Mouse (Mus musculus): ENCODE data around the gene Rusc1. TPM values are rescaled to one million over a fixed set of nuclear protein-coding genes. Genes with fewer than 3 reads are reported as not detected.

Rusc1 gene
- polyA plus RNA-seq, 1 experiment from 2014 or later, result 111 TPM

DNA sequence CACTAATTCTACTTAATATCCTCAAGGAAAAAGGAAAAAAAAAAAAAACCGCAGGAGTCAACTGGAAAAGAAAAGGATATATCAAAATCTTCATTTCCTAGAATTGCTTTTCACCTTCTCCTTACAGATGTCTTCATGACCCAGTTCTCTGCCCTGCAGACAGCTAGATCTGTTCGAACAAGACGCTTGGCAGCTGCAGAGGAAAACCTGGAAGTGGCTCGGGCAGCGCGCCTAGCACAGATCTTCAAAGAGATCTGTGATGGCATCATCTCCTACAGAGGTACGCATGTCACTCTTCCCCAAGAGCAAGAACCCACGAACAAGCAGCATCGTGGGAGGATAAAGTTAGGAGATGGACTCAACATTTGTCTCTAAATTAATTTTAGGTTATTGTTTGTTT is 34.8 kb downstream of the Rusc1 start:
- peaks cover 53% of the 10 kb centered on the region for H3K36me3 ChIP-seq (replicated peaks)
- H3K4me2 ChIP-seq, result no peak overlapping the region
- no peak overlapping the region for H3K27ac ChIP-seq
- no peak for ATAC-seq (replicated peaks)
- H3K27me3 ChIP-seq (replicated peaks), result no peaks in the 10 kb centered on the region
- no peaks in the 10 kb centered on the region for H3K9me3 ChIP-seq
- H3K9ac ChIP-seq, result no peak overlapping the region
- H3K4me3 ChIP-seq, result no peak overlapping the region
- no peaks in the 10 kb centered on the region for H3K4me1 ChIP-seq
- 96% methylated on average over 9 of the region's 9 CpGs for WGBS

- peaks cover 26% of the 10 kb centered on the region for H3K36me3 ChIP-seq (replicated peaks)
- ATAC-seq (replicated peaks), result no peak
- no peaks in the 10 kb centered on the region for H3K27me3 ChIP-seq (replicated peaks)
- H3K9me3 ChIP-seq, result no peaks in the 10 kb centered on the region
- no peak overlapping the region for H3K4me3 ChIP-seq
- no peaks in the 10 kb centered on the region for H3K4me1 ChIP-seq
- no peak overlapping the region for H3K27ac ChIP-seq
- 86% methylated on average over 4 of the region's 4 CpGs for WGBS
- H3K9ac ChIP-seq, result no peak overlapping the region
- H3K4me2 ChIP-seq, result no peak overlapping the region
These were observed 49.8 kb downstream of the Rusc1 start for GRCm38 (mm10) chr3:89043359-89043758.

Other genes starting within 250 kb of the Rusc1 start
- gene Msto1, start 179.3 kb downstream of the Rusc1 start, polyA plus RNA-seq (2015; fragmentation: Nextera tagmentation; extraction: Ambion mirVana), result 49.5 and 52.2 TPM in 2 replicates
- gene Ash1l, start 142.7 kb downstream of the Rusc1 start, polyA plus RNA-seq (2015; fragmentation: Nextera tagmentation; extraction: Ambion mirVana), result 21.1 and 22.0 TPM in 2 replicates
- gene Dap3, start 142.1 kb downstream of the Rusc1 start, polyA plus RNA-seq (2015; fragmentation: Nextera tagmentation; extraction: Ambion mirVana), result 123 and 126 TPM in 2 replicates
- 0.11 TPM in 1 of 2 replicates, not detected in the other for gene Gm43738, start 7.8 kb upstream of the Rusc1 start, polyA plus RNA-seq (2015; fragmentation: Nextera tagmentation; extraction: Ambion mirVana)
- gene Fdps, start 8.6 kb upstream of the Rusc1 start, polyA plus RNA-seq (2015; fragmentation: Nextera tagmentation; extraction: Ambion mirVana), result 461 and 488 TPM in 2 replicates
- gene Pklr, start 42.8 kb upstream of the Rusc1 start, polyA plus RNA-seq (2015; fragmentation: Nextera tagmentation; extraction: Ambion mirVana), result 0.05 and 0.14 TPM in 2 replicates
- gene Hcn3, start 66.9 kb upstream of the Rusc1 start, polyA plus RNA-seq (2015; fragmentation: Nextera tagmentation; extraction: Ambion mirVana), result 59.6 and 59.8 TPM in 2 replicates
- gene Clk2, start 71.5 kb upstream of the Rusc1 start, polyA plus RNA-seq (2015; fragmentation: Nextera tagmentation; extraction: Ambion mirVana), result 22.4 and 26.7 TPM in 2 replicates
- 144 and 146 TPM in 2 replicates for gene Scamp3, start 84.2 kb upstream of the Rusc1 start, polyA plus RNA-seq (2015; fragmentation: Nextera tagmentation; extraction: Ambion mirVana)
- gene Fam189b, start 89.8 kb upstream of the Rusc1 start, polyA plus RNA-seq (2015; fragmentation: Nextera tagmentation; extraction: Ambion mirVana), result 33.5 and 37.5 TPM in 2 replicates
- 50.3 and 51.0 TPM in 2 replicates for gene Gba, start 109.6 kb upstream of the Rusc1 start, polyA plus RNA-seq (2015; fragmentation: Nextera tagmentation; extraction: Ambion mirVana)
- 58.7 and 58.8 TPM in 2 replicates for gene Thbs3, start 121.9 kb upstream of the Rusc1 start, polyA plus RNA-seq (2015; fragmentation: Nextera tagmentation; extraction: Ambion mirVana)
- 159 and 161 TPM in 2 replicates for gene Mtx1, start 133.8 kb upstream of the Rusc1 start, polyA plus RNA-seq (2015; fragmentation: Nextera tagmentation; extraction: Ambion mirVana)
- gene Muc1, start 135.7 kb upstream of the Rusc1 start, polyA plus RNA-seq (2015; fragmentation: Nextera tagmentation; extraction: Ambion mirVana), result 0.93 and 1.3 TPM in 2 replicates
- gene Krtcap2, start 152.7 kb upstream of the Rusc1 start, polyA plus RNA-seq (2015; fragmentation: Nextera tagmentation; extraction: Ambion mirVana), result 177 and 185 TPM in 2 replicates
- 95.9 and 97.9 TPM in 2 replicates for gene Trim46, start 153.0 kb upstream of the Rusc1 start, polyA plus RNA-seq (2015; fragmentation: Nextera tagmentation; extraction: Ambion mirVana)
- gene Dpm3, start 166.0 kb upstream of the Rusc1 start, polyA plus RNA-seq (2015; fragmentation: Nextera tagmentation; extraction: Ambion mirVana), result 65.8 and 69.1 TPM in 2 replicates
- 31.4 and 37.5 TPM in 2 replicates for gene Slc50a1, start 177.3 kb upstream of the Rusc1 start, polyA plus RNA-seq (2015; fragmentation: Nextera tagmentation; extraction: Ambion mirVana)
- 8.0 and 10.2 TPM in 2 replicates for gene Efna1, start 187.8 kb upstream of the Rusc1 start, polyA plus RNA-seq (2015; fragmentation: Nextera tagmentation; extraction: Ambion mirVana)
- 40.5 and 43.0 TPM in 2 replicates for gene Efna3, start 229.7 kb upstream of the Rusc1 start, polyA plus RNA-seq (2015; fragmentation: Nextera tagmentation; extraction: Ambion mirVana)
- 4.3 and 5.8 TPM in 2 replicates for gene Efna4, start 244.7 kb upstream of the Rusc1 start, polyA plus RNA-seq (2015; fragmentation: Nextera tagmentation; extraction: Ambion mirVana)